Mouse (Mus musculus) spleen, postnatal 14 days (tissue): ENCODE results near the gene Cacul1.

Source experiments
- DNase-seq, 2 experiments: peaks; one replicate each; pipeline ENCODE4 v3.0.0; 2021 to 2022; ENCODE audit warnings: low spot score in 2 of 2

The Cacul1 gene

GRCm38 (mm10) chr19:60530171-60530570 is 50.7 kb downstream of the Cacul1 start:
- DNase-seq, result no peak

- DNase-seq, result no peak
Measured at GRCm38 (mm10) chr19:60529302-60529701, 51.5 kb downstream of the Cacul1 start.

DNA sequence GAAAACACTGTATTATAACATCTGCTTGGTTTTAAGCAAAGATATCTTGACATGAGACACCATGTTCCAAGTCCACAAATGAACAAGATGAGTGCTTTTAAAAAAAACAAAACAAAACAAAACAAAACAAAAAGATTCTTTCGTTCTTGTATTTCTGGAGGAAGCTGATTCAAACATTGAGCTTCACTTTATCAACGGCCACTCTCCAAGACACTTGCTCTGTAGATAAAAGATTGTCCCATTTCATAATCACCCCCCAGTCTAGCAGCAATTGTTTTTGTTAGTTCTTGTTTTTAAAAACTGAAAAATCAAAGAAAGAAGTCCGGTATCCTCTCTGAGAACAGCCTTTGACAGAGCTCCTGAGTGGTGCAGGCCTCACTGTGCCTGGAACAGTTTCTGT is 52.2 kb downstream of the Cacul1 start:
- DNase-seq, result no peak

DNA sequence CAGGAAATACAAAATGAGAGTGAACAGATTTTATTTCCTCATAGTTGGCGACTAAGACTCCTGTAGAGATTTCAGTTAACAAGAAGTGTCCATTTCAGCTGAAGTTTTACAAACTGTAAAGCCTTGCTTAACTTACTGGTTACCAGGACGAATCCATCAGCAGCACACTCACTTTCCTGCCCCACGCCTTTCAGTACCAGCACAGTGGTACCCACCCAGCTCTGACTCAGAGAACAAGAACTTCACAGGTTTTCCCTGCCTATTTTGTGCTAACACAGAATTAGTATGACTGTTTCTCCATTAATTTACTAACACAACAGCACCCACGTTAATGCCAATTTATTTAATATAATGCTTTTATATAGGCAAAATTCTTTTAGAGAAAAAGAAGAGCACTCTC is 53.9 kb downstream of the Cacul1 start:
- no peak for DNase-seq

DNA sequence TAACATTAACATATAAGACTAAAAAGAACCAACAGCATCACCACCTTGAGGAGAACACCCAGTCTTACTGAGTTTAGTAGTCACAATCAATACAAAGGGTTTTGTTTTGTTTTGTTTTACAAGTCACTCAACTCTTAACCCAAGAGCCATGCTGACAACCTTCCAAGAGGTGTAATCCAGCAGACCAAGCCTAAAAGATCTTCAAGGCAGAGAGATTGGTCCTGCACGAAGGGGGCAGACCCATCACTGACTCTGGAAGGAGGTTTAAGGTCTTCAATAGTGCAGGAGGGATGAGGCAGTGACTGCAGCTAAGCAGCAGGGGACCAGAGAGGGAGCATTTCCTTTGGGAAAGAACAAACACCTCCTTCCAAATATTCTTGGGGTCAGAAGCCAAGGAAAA is 55.7 kb downstream of the Cacul1 start:
- no peak for DNase-seq

DNA sequence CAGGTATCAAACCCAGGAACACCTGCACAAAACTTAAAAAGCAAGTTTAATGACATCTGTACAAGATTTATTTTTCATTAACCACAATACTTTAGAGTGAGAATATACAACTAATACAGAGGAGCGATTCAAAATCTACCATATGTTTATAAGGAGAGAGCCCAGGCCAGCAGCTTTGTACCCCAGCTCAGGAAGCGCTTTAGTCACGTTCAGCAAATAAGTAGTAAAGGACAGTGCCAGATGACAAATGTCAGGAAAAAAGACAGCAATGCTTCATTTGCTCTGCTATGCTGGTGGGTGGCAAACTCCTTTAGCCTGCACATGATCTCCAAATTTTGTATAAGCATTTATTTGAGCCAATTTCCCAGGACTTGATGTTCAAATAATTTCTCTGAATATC is 56.1 kb downstream of the Cacul1 start:
- DNase-seq, result no peak

DNA sequence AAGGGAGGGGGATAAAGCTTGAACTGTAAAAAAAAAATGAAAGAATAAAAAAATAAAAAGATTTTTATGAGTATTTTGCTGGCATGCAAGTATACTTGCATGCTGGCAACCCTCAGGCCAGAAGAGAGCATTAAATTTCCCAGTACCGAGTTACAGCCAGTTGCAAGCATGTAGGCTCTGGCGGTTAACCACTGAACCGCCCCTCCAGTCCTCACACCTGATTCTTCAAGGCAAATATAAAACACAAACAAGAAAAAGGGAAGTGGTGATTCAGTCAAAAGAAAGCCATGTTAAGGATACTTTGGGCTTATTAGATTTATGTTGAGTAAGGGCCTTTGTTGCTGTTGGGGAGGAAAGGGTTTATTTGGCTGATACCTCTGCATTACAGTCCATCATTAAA is 60.7 kb downstream of the Cacul1 start:
- DNase-seq, result no peak

- no peak for DNase-seq
Measured at GRCm38 (mm10) chr19:60515064-60515463, 65.8 kb downstream of the Cacul1 start.

DNA sequence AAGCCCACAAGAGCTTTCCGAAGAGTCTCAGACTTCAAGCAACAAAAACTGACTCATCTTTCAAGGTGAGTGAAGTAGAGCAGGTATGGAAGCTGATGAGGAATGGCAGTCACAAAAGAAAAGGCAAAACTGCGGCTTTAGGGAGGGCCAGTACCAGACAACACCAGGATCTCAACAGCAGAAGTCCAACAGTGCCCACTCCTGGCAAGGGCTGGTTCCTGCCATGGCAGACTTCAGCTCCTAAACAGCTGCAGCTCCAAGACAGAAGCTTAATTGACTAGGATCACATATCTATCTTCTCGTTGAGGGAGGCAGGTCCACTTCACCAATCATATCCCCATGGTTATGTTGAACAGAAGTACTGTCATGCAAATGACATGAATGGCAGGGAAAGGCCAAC is 67.4 kb downstream of the Cacul1 start:
- DNase-seq, result no peak

- DNase-seq, result no peak
Measured at GRCm38 (mm10) chr19:60500209-60500608, 80.6 kb downstream of the Cacul1 start.

GRCm38 (mm10) chr19:60497171-60497570 is 83.7 kb downstream of the Cacul1 start:
- no peak for DNase-seq

DNA sequence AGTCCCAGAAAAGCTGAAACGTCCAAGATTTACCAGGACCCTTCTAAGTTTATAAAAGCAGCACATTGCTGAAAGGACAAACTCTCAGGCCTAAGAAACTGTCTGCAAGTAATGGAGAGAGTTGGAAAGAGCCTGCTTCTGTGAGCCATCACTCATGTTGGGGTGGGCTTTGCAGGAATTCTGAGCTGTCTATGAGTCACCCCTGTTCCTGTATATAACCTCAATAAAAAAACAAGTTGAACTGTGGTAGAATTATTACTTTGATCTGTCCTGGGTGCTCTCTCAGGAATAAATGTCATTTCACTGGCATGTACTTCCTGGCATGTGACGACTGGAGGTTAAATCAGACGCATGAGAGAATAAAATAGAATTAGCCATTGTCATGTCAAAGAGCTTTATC is 85.1 kb downstream of the Cacul1 start:
- no peak for DNase-seq

DNA sequence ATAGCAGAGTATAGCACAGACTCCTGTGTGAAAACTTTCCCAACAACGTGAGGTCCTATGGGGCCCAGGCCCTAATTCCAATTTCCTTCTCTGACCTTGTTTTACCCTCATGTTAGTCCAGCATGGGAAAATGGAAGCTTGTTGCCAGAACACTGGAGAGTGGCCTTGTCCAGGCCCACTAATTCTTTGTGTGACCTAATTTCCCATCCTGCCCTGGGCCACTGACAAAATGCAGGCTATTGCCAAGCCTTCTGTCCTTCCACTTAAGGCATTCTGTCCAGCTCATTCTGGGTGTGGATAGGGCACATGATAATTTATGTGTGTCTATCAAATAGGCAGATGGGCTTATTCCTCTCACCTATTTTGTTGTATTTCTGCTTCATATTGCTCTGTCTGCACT is 91.3 kb downstream of the Cacul1 start:
- DNase-seq, result no peak

- no peak for DNase-seq
Measured at GRCm38 (mm10) chr19:60485261-60485660, 95.6 kb downstream of the Cacul1 start.

- DNase-seq, result no peak
Measured at GRCm38 (mm10) chr19:60478859-60479258, 102.0 kb downstream of the Cacul1 start.

GRCm38 (mm10) chr19:60477788-60478187 is 103.0 kb downstream of the Cacul1 start:
- DNase-seq, result no peak
